In the genomic region with DNA sequence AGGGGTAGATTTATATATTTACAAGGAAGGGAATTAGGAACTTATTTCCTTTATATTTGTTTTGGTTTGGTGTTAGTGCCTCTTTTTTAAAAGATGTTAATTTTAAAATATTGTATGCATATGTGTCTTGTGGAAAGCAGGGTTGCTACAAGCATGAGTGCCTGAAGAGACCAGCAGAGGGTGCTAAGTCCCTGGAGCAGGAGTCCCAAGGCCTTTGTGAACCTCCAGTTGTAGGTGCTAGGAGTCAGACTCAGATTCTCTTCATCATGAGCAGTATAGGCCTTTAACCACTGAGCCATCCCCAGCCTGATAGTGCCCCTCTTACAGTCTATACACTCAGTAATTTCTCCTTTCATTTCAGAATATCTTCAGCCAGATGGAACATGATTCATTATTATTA, we compare ENCODE assay signal across 9 mouse cellular contexts.
DNase-seq lines count a peak whose midpoint lies in the region; TF ChIP-seq lines count a peak whose summit lies in the region.
"Had no signal": no experiment of that assay in that cellular context is flagged by ENCODE, and none has a peak within 500 bp of the region (broad histone marks: within the 10 kb centered on the region; RNA-seq: fewer than 3 reads in every experiment).

No protein-coding gene starts in this region.

- no peak for TF ChIP-seq POLR2A in ES-Bruce4 (IDR thresholded peaks at IDR 0.05; ENCODE audit: insufficient read depth, low read length)

- no peaks in the 10 kb centered on the region for H3K4me1 ChIP-seq in ES-Bruce4 (ENCODE audit: control insufficient read depth, insufficient read depth, low read length)
- H3K4me1 ChIP-seq: limb, embryonic 15.5 days had no signal

- no peak overlapping the region for H3K9ac ChIP-seq in ES-Bruce4 (ENCODE audit: low read depth, poor library complexity, severe bottlenecking)
- H3K9ac ChIP-seq: limb, embryonic 15.5 days had no signal

- peak; percentile 71 for TF ChIP-seq CTCF in ES-Bruce4 (IDR thresholded peaks at IDR 0.05; ENCODE audit: low read depth, low read length)

- H3K9me3 ChIP-seq in ES-Bruce4 (replicated peaks; ENCODE audit: control insufficient read depth, insufficient read depth, low read length, poor library complexity, severe bottlenecking), result no peaks in the 10 kb centered on the region; the same call in 1 of the 2 replicates
- H3K9me3 ChIP-seq: limb, embryonic 15.5 days had no signal

- no peaks in the 10 kb centered on the region for H3K36me3 ChIP-seq in ES-Bruce4 (ENCODE audit: control insufficient read depth, insufficient read depth, low read length, poor library complexity, severe bottlenecking)
- H3K36me3 ChIP-seq: limb, embryonic 15.5 days had no signal

- no peak overlapping the region for H3K27ac ChIP-seq in ES-Bruce4 (ENCODE audit: insufficient read depth, low read length)
- H3K27ac ChIP-seq: limb, embryonic 15.5 days had no signal

- H3K4me3 ChIP-seq in ES-Bruce4 (ENCODE audit: low read depth, low read length), result no peak overlapping the region
- H3K4me3 ChIP-seq: limb, embryonic 15.5 days had no signal

- no peaks in the 10 kb centered on the region for H3K27me3 ChIP-seq in ES-Bruce4 (ENCODE audit: control insufficient read depth, insufficient read depth, low read length, poor library complexity, severe bottlenecking)
- H3K27me3 ChIP-seq: limb, embryonic 15.5 days had no signal

- intact Hi-C loops in left cerebral cortex, postnatal 10 days (cut with DNase I), result no loop called here

- DNase-seq in adrenal gland, postnatal 14 days, result peak; percentile 7
- DNase-seq in adrenal gland, adult 8-10 months, result no peak
- DNase-seq in left cerebral cortex, adult 11 months (ENCODE audit: low spot score), result peak; percentile 22
- no peak for DNase-seq in left cerebral cortex, postnatal 10 days (ENCODE audit: extremely low spot score in 1 of 2, low spot score in 2 of 2)
- peak; percentile 8 for DNase-seq in forelimb bud, embryonic 11.5 days (ENCODE audit: low read depth, low spot score)
- peak; percentile 46 for DNase-seq in testis, postnatal 10 days (ENCODE audit: low spot score)
- no peak for DNase-seq in thymus, postnatal 14 days

- TF ChIP-seq EP300 in ES-Bruce4 (IDR thresholded peaks at IDR 0.05; ENCODE audit: insufficient read depth, low read depth, low read length), result no peak

Comparison
In these comparisons a context has a peak if more than half of its experiments do, and no peak if none do; other contexts are left out.
1. DNase-seq: peak in adrenal gland, postnatal 14 days (single experiment), left cerebral cortex, adult 11 months (single experiment), forelimb bud, embryonic 11.5 days (single experiment) and testis, postnatal 10 days (single experiment); none in adrenal gland, adult 8-10 months (single experiment), left cerebral cortex, postnatal 10 days (0 of 2) and thymus, postnatal 14 days (single experiment).